Mouse (Mus musculus) heart, embryonic 10.5 days (tissue): ENCODE measurements around the gene Nelfb. TPM values are rescaled to one million over a fixed set of nuclear protein-coding genes. Genes with fewer than 3 reads are reported as not detected.
"Not testable (repeated sequence)": the region's sequence is repeated elsewhere in the genome, so short reads cannot be mapped to it uniquely, and the experiment has no call there.

Experiments
- DNase-seq: peaks from one replicate; pipeline ENCODE4 v3.0.0-alpha.2; 2017; ENCODE audit warnings: low spot score
- H3K27ac ChIP-seq: fragments of 300-500 bp; sonication (generic); 2 replicates; pipeline ENCODE4 v1.5.1; 2016; ENCODE audit warnings: mild to moderate bottlenecking
- H3K27me3 ChIP-seq: fragments of 300-500 bp; sonication (generic); 2 replicates; pipeline ENCODE4 v1.6.1; 2016; ENCODE audit warnings: mild to moderate bottlenecking; ENCODE audit not compliant: poor library complexity, insufficient read depth, severe bottlenecking
- H3K36me3 ChIP-seq: fragments of 300-500 bp; sonication (generic); 2 replicates; pipeline ENCODE4 v1.6.1; 2016; ENCODE audit warnings: mild to moderate bottlenecking, moderate library complexity
- H3K4me1 ChIP-seq: fragments of 300-500 bp; sonication (generic); 2 replicates; pipeline ENCODE4 v1.6.1; 2016; ENCODE audit warnings: mild to moderate bottlenecking
- H3K4me3 ChIP-seq: fragments of 300-500 bp; sonication (generic); 2 replicates; pipeline ENCODE4 v1.5.1; 2016; ENCODE audit warnings: mild to moderate bottlenecking, moderate library complexity
- H3K9me3 ChIP-seq: fragments of 300-500 bp; sonication (generic); 2 replicates; pipeline ENCODE4 v1.6.1; 2016; ENCODE audit warnings: mild to moderate bottlenecking, moderate library complexity
- WGBS: fragments of 180-500 bp; shearing (Covaris S2); methylation state at CpG from one replicate; pipeline ENCODE4 v1.1.7; 2016; 5-methylcytosine and 5-hydroxymethylcytosine counted together
- polyA plus RNA-seq: library from polyadenylated mRNA; unstranded; fragments of >200 nt; fragmentation: Nextera tagmentation; extraction: Ambion mirVana; gene quantifications from 2 replicates; pipeline ENCODE4 v1.2.1, GENCODE M21; 2016

Gene Nelfb
- 90.9 and 99.8 TPM in 2 replicates for polyA plus RNA-seq

DNA sequence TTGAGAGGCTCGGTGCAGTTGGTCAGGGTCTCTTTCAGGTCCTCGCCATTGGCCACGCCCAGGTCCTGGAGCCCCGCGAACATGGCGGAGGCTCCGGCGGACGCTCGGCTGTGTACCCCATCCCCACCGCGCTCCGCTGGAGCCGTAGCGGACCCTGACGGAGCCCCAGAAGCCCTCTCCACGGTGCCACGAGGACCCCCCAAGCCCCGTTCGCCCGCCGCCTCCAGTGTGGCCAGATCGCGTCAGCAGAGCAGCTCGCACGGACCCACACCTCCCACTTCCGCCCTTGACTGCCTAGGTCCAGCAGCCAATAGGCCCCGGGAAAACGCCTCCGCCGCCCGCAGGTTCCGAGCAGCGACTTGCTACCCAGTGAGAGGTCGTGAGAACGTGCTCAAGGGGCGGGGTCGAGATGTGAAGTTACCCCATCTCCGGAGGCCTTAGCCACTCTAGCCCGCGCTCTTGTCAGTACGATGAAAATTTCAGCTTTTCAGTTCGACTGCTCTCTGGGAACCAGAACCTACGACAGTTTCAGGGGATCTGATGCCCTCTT is at the start of gene Nelfb:
Nelfb (minus strand) TSS at position 369 of the 550 bp plus-strand sequence.
- Histone ChIP-seq H3K4me1 (peaks cover 17% of the 10 kb centered on the region), H3K36me3 (peaks cover 29% of the 10 kb centered on the region), H3K27me3 (peaks cover 34% of the 10 kb centered on the region), H3K9me3 (no peaks in the 10 kb centered on the region), H3K4me3 (peak within 1 kb of the TSS; percentile 97), H3K27ac (peak within 1 kb of the TSS; percentile 99)
- WGBS, result 1% methylated on average over 44 of the region's 44 CpGs
- peak; percentile 97 for DNase-seq

DNA sequence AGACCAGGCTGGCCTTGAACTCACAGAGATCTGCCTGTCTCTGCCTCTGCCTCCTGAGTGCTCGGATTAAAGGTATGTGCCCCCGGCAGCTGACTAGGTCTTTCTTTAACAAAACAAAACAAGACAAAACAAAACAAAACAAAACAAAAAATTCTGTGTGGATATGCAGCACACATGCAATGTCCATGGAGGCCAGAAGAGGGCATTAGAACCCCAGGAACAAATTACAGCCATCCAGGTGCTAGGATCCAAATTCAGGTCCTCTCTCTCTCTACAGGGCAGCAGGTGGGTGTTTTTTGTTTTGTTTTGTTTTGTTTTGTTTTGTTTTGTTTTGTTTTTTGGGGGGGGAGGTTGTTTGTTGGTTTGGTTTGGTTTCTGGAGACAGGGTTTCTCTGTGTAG is 47.6 kb upstream of the Nelfb start:
- Histone ChIP-seq H3K27ac (no peak overlapping the region), H3K36me3 (no peaks in the 10 kb centered on the region), H3K4me3 (no peak overlapping the region), H3K9me3 (no peaks in the 10 kb centered on the region), H3K4me1 (peaks cover 25% of the 10 kb centered on the region), H3K27me3 (peaks cover 9% of the 10 kb centered on the region)
- DNase-seq, result no peak
- WGBS, result 41% methylated on average over 2 of the region's 2 CpGs

DNA sequence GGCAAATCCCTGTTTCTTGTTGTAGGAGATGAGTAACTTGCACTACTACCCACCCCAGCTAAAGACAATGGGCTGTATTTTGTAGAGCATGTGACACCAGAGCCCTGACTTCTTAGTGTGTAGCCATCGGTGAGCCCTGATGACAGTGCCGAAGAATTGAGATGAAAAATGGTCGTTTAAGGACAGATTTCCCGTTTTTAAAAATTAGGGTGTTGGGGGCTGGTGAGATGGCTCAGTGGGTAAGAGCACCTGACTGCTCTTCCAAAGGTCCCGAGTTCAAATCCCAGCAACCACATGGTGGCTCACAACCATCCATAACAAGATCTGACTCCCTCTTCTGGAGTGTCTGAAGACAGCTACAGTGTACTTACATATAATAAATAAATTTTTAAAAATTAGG is 46.0 kb upstream of the Nelfb start:
- WGBS, result 79% methylated on average over 5 of the region's 5 CpGs
- not testable (repeated sequence) for H3K27me3 ChIP-seq, H3K9me3 ChIP-seq, H3K4me3 ChIP-seq, H3K27ac ChIP-seq, DNase-seq, H3K36me3 ChIP-seq
- H3K4me1 ChIP-seq, result peaks cover 13% of the 10 kb centered on the region

DNA sequence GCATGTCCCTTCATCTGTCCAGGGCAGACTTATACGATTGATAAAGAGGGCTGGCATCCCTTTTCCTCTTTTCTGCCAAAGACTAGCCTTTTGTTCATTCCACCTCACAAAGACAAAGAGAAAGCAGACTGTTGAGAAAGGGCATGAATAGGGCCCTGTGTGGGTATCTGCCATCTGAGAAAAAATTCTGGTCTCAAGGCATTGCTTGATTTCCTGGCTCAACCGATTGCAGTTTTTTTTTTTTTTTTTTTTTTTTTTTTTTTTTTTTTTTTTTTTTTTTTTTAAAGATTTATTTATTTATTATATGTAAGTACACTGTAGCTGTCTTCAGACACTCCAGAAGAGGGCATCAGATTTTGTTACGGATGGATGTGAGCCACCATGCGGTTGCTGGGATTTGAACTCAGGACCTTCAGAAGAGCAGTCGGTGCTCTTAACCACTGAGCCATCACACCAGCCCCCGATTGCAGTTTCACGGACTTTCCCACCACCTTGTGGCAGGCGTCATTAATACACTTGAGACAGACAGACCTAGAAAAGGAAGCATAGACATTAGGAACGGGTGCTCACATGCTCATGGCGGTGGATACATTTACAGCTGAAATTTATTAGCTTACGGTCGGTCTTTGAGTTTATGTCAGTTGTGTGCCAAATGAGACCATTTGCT is 45.3 kb upstream of the Nelfb start:
- not testable (repeated sequence) for DNase-seq
- WGBS, result 59% methylated on average over 12 of the region's 12 CpGs
- H3K4me3 ChIP-seq, result peak overlapping the region; percentile 84

DNA sequence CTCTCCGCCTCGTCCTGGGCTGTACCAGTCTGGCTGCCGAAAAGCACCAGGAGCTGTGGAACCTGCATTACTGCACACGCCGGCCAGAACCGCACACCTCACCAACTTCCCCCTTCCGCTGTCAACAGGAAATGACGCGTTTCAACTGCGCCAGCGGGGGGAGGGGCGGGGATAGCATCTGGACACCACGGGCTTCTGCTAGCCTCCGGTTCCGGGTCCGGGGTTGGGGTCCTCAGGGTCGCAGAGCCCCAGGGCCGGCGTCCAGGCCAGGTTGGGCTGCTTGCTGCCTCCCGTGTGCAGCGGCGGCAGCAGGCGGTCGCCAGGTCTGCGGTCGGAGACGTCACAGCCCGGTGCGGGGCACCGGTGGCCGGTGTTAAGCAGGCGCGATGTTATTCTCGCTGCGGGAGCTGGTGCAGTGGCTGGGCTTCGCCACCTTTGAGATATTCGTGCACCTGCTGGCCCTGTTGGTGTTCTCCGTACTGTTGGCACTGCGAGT is 44.0 kb upstream of the Nelfb start, which contains the start of gene Tmem203:
Tmem203 (plus strand) TSS at position 156 of the 496 bp plus-strand sequence.
- H3K4me3 ChIP-seq, result peak within 1 kb of the TSS; percentile 84
- WGBS, result under 1% methylated on average over 39 of the region's 39 CpGs
- H3K9me3 ChIP-seq, result no peaks in the 10 kb centered on the region
- peaks cover 26% of the 10 kb centered on the region for H3K36me3 ChIP-seq
- no peaks in the 10 kb centered on the region for H3K27me3 ChIP-seq
- H3K27ac ChIP-seq, result peak within 1 kb of the TSS; percentile 94
- peaks cover 13% of the 10 kb centered on the region for H3K4me1 ChIP-seq
- DNase-seq, result peak; percentile 97

More for the DNA sequence above, 45.3 kb upstream of the Nelfb start:
- peaks cover 13% of the 10 kb centered on the region for H3K4me1 ChIP-seq
- H3K9me3 ChIP-seq, H3K27me3 ChIP-seq, H3K27ac ChIP-seq: not testable (repeated sequence)
- H3K36me3 ChIP-seq, result peaks cover 15% of the 10 kb centered on the region

DNA sequence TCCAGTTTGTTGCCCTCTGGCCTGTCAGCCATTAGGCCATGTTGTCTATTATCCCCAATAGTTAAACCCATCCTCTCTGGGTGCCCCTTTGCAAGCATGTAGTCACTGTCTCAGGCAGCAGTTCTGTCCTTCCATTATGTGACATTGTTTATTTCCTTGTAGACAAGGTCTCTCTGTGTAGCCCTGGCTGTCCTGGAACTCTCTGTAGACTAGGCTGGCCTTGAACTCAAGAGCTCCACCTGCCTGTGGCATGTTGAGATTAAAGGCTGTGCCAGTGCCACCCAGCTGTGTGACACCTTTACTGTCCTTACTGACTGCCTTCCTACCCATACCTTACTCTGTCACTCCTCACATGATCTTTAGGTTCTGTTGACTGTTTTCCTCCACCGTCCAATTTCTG is 41.0 kb upstream of the Nelfb start:
- WGBS, result 90% methylated on average over 1 of the region's 1 CpGs
- Histone ChIP-seq H3K27ac (no peak overlapping the region), H3K27me3 (no peaks in the 10 kb centered on the region), H3K36me3 (peaks cover 56% of the 10 kb centered on the region), H3K9me3 (no peaks in the 10 kb centered on the region), H3K4me1 (peaks cover 13% of the 10 kb centered on the region), H3K4me3 (no peak overlapping the region)
- DNase-seq, result no peak

DNA sequence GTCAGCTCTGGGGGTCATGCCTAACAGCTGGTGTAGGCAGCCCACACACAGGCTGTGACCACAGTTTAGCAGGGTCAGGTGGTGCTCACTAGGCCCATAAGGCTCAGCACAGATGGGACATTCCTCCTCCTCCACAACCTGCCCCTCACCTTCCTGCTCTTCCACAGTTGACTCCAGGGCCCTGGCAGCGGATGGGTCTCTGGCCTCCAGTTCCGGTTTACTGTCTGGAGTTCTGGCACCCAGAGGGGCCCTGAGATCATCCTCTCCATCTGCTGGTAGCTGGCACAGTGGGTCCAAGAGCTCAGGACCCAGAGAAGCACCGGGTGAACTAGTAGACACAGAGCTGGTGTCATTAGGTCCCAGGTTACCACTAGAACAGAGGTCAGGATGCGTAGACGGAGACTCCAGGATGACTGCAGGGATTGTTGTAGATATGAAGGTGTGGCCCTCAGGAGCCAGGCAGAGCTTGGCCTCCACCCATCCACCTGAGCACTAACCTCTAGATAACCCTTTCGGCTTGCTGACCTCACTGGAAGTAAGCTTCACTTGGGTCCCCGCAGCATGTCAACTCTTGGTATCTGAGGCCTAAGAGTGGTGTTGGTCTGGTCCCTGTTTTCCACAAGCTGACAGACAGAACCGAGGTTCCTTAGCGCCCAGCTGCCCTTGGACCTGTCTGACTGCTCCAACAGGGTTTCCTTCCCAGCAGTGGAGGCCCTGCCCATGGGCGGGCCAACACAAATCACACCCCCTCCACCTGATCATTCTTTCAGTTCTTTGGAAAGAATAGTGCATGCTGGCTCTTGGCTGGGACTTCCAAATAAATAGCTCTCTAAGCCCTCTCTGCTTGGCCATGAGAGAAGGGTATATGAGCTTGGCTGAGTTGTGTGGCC is 35.1 kb upstream of the Nelfb start, which contains the start of gene AL732309.1:
AL732309.1 (minus strand) TSS at position 681 of the 890 bp plus-strand sequence.
- Histone ChIP-seq H3K4me1 (peaks cover 17% of the 10 kb centered on the region), H3K4me3 (no peak within 1 kb of the TSS), H3K36me3 (peaks cover 61% of the 10 kb centered on the region), H3K27ac (no peak within 1 kb of the TSS), H3K9me3 (no peaks in the 10 kb centered on the region), H3K27me3 (peaks cover 30% of the 10 kb centered on the region)
- no peak for DNase-seq
- 81% methylated on average over 10 of the region's 10 CpGs for WGBS

DNA sequence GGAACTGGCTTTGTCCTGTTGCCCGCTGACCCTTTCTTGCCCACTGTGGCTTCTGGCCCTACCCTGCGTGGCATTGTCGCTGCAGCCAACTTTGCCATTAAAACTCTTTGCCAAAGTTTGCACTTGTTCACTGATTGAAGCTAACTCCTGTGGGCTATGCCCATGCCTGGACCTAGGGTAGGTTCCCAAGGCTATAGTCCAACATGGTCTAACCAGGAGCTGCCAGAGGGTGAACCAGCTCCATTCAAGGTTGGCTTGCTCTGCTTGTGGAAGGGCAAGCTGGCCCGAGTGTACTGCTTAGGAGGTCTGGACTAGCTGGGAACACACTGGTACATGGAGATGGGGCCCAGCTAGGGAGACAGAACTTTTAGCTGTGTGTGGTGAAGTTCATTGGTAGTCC is 32.9 kb upstream of the Nelfb start:
- 85% methylated on average over 4 of the region's 4 CpGs for WGBS

DNA sequence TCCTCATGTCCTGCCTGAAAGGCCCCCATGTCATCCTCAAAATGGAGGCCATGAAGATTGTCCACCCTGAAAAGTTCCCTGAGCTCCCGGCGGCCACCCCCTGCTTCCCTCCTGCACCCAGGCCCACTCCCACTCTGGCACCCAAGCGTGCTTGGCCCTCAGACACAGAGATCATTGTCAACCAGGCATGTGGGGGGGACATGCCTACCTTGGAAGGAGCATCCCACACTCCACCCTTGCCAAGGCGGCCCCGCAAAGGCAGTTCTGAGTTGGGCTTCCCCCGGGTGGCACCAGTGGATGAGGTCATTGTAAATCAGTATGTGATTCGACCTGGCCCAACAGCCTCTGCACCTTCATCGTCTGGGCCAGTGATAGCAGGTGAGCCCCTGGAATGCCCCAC is 32.1 kb upstream of the Nelfb start:
- Histone ChIP-seq H3K4me1 (peaks cover 30% of the 10 kb centered on the region), H3K4me3 (peak overlapping the region; percentile 70; the same call in 1 of the 2 replicates), H3K27me3 (peaks cover 37% of the 10 kb centered on the region), H3K36me3 (peaks cover 31% of the 10 kb centered on the region), H3K9me3 (no peaks in the 10 kb centered on the region), H3K27ac (no peak overlapping the region)
- no peak for DNase-seq
- WGBS, result 80% methylated on average over 8 of the region's 8 CpGs

More for the DNA sequence above, 32.9 kb upstream of the Nelfb start:
- DNase-seq, result no peak
- Histone ChIP-seq H3K27me3 (peaks cover 37% of the 10 kb centered on the region), H3K4me3 (no peak overlapping the region), H3K27ac (no peak overlapping the region), H3K36me3 (peaks cover 39% of the 10 kb centered on the region), H3K9me3 (no peaks in the 10 kb centered on the region), H3K4me1 (peaks cover 30% of the 10 kb centered on the region)

DNA sequence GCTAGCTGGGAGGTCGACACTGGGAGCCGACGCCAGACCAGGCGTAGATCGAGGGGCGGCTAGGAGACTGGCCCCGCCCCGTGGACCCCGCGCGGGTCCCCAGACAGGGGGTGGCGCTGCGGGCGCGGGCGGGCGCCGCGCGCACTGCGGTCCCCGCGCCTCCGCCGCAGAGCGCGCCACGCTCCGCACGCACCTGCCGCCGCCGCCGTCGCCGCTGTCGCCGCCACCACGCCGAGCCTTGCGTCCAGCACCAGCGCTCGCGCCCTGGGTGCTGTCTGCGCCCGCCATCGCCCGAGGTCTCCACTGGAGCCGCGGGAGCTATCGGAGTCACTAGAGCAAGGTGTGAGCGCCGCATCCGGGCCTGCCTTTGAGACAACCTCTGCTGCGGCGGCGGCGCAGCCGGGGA is 30.8 kb upstream of the Nelfb start, which contains the start of the genes Rnf208 and Cysrt1:
Rnf208 (plus strand) TSS at position 155 of the 406 bp plus-strand sequence.
Cysrt1 (minus strand) TSS at position 352 of the 406 bp plus-strand sequence.
- no peaks in the 10 kb centered on the region for H3K9me3 ChIP-seq
- H3K27me3 ChIP-seq, result peaks cover 46% of the 10 kb centered on the region
- no peak for DNase-seq
- H3K4me1 ChIP-seq, result peaks cover 30% of the 10 kb centered on the region
- under 1% methylated on average over 59 of the region's 59 CpGs for WGBS
- peaks cover 19% of the 10 kb centered on the region; the same call in 1 of the 2 replicates for H3K36me3 ChIP-seq
- peak within 1 kb of the TSS; percentile 81 for H3K27ac ChIP-seq
- H3K4me3 ChIP-seq, result peak within 1 kb of the TSS; percentile 70

DNA sequence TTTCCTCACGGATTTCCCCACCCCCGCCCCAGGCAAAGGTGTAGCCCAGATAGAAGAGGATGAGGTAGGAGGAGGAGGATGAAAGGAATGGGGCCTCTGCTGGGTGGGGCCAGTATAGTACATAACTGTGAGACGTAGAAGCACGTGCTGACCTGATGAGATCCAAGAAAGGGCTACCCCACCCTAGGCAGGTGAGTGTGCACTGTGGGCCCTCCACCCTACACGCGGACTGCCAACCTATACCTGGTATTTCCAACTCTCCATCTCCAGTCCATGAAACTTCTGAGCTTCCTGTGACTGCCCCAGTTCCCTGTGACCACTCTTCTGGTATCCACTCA is 30.1 kb upstream of the Nelfb start:
- Histone ChIP-seq H3K27ac (no peak overlapping the region), H3K4me3 (peak overlapping the region; percentile 70), H3K36me3 (peaks cover 16% of the 10 kb centered on the region; the same call in 1 of the 2 replicates), H3K4me1 (peaks cover 34% of the 10 kb centered on the region), H3K27me3 (peaks cover 49% of the 10 kb centered on the region), H3K9me3 (no peaks in the 10 kb centered on the region)
- WGBS, result 23% methylated on average over 6 of the region's 6 CpGs
- no peak for DNase-seq

DNA sequence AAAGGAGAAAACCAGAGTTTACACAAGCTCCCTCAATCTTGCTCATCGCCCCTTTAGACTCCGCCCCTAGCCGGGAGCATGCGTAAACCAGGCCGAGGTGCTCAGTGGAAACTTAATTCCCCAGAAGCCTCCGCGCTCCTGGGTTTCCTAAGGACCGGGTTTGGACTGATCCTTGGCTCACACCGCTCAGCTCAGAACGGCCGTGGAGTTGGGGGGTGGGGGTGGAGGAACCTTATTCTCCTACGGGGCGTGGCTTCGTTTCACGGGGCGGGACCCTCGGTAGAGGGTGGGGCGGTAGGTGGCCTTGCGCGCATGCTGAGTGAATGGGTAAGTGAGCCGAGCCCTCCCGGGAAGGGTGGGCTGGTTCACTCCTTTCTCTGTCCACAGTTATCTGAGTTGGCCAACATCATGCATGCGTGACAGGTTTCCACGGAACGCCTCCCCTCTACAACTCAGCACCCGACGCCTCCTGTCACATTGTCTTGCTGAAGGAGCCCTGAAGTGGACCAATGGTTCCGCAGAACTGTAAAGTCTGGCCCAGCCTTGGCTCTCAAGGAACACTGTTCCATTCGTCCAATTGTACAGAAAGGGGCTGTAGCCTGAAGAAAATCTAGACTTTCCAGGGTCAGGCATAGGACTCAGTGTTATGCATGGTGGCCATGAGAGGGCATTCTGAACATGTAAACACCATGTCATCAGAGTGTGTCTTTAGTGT is 29.6 kb upstream of the Nelfb start:
- H3K36me3 ChIP-seq, result peaks cover 11% of the 10 kb centered on the region; the same call in 1 of the 2 replicates
- H3K4me3 ChIP-seq, result peak overlapping the region; percentile 70
- H3K4me1 ChIP-seq, result peaks cover 36% of the 10 kb centered on the region
- 2% methylated on average over 29 of the region's 29 CpGs for WGBS
- peak; percentile 90 for DNase-seq
- peaks cover 55% of the 10 kb centered on the region for H3K27me3 ChIP-seq
- peak overlapping the region; percentile 78 for H3K27ac ChIP-seq
- no peaks in the 10 kb centered on the region for H3K9me3 ChIP-seq
